Mouse (Mus musculus): ENCODE results near the gene Asic2.

Gene Asic2

GRCm38 (mm10) chr11:81948021-81948420 is 20.2 kb downstream of the Asic2 start:
- DNase-seq = no peak

GRCm38 (mm10) chr11:81942167-81942566 is 26.1 kb downstream of the Asic2 start:
- DNase-seq = no peak

GRCm38 (mm10) chr11:81940988-81941387 is 27.3 kb downstream of the Asic2 start:
- DNase-seq = peak; percentile 2

- DNase-seq = no peak
Observed at GRCm38 (mm10) chr11:81937516-81937915, 30.7 kb downstream of the Asic2 start.

GRCm38 (mm10) chr11:81926393-81926792 is 41.9 kb downstream of the Asic2 start:
- DNase-seq = no peak

GRCm38 (mm10) chr11:81923626-81924025 is 44.6 kb downstream of the Asic2 start:
- no peak for DNase-seq

- no peak for DNase-seq
Observed at GRCm38 (mm10) chr11:81923096-81923495, 45.2 kb downstream of the Asic2 start.

- DNase-seq = no peak
Observed at GRCm38 (mm10) chr11:81915501-81915900, 52.8 kb downstream of the Asic2 start.

- DNase-seq = no peak
Observed at GRCm38 (mm10) chr11:81913071-81913470, 55.2 kb downstream of the Asic2 start.

- no peak for DNase-seq
Observed at GRCm38 (mm10) chr11:81909397-81909894, 58.8 kb downstream of the Asic2 start.

GRCm38 (mm10) chr11:81908760-81909159 is 59.5 kb downstream of the Asic2 start:
- DNase-seq = no peak

- no peak for DNase-seq
Observed at GRCm38 (mm10) chr11:81902318-81902717, 65.9 kb downstream of the Asic2 start.

GRCm38 (mm10) chr11:81897547-81898354 is 70.5 kb downstream of the Asic2 start:
- no peak for DNase-seq

GRCm38 (mm10) chr11:81896511-81896910 is 71.7 kb downstream of the Asic2 start:
- no peak for DNase-seq

- DNase-seq = no peak
Observed at GRCm38 (mm10) chr11:81871506-81872213, 96.6 kb downstream of the Asic2 start.

GRCm38 (mm10) chr11:81865661-81866382 is 102.4 kb downstream of the Asic2 start:
- no peak for DNase-seq

- DNase-seq = peak; percentile 39
Observed at GRCm38 (mm10) chr11:81860250-81860972, 107.8 kb downstream of the Asic2 start, which contains the start of gene 5530401A14Rik. TSS of gene 5530401A14Rik (plus strand) at chr11:81860673.

GRCm38 (mm10) chr11:81847773-81848490 is 120.3 kb downstream of the Asic2 start:
- DNase-seq = no peak

GRCm38 (mm10) chr11:81845686-81846036 is 122.6 kb downstream of the Asic2 start:
- DNase-seq = no peak

- DNase-seq = peak; percentile 18
Observed at GRCm38 (mm10) chr11:81845010-81845685, 123.1 kb downstream of the Asic2 start.

- no peak for DNase-seq
Observed at GRCm38 (mm10) chr11:81841001-81841400, 127.3 kb downstream of the Asic2 start.

Measured in cerebellum, adult 9-11 months (tissue).